Mouse (Mus musculus): ENCODE results near the gene Scai.

Gene Scai

DNA sequence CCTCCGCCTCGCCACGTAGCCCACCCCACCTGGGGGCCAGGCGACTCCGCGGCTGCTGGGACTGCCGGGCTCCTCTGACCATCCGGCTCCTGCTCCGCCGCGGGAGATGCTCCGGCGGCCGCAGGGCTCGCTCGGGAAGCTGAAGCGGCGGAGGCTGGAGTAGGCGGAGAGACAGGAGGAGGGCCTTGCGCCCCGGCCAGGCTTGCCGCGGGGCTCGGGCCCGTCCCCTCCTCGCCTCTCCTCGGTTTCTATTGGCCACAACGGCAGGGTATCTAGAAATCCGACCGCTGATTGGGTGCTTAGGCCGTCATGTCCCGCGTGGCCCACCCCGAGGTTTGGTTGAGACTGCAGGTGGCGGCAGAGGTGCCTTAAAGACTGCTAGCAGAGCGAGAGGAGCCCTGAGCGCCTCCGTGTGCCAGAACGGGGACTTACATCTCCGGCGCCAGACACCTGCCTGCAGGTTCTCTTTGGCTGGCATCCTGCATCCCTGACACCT lies at the start of gene Scai:
Scai (minus strand) TSS at position 174 of the 496 bp plus-strand sequence.
- peak; percentile 98 for DNase-seq (ENCODE audit: low spot score)

DNA sequence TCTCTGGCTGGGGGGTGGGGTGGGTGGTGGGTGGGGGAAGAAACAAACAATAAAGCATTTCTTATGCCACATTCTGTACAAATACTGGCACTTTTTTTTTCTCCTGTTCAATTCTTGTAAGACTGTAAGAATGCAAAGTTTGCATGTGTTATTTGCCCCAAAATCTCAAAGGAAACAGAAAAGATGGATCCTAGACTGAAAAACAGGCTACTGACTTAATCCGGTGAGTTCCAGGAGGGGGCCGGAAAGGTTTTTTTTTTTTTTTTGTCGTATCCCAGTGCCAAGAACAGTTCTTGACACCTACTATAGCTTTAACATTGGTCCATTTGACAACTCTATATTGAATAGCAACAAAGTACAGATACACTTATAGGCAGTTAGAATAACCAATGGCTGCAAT lies 36.2 kb upstream of the Scai start:
- DNase-seq (ENCODE audit: low spot score): no peak

DNA sequence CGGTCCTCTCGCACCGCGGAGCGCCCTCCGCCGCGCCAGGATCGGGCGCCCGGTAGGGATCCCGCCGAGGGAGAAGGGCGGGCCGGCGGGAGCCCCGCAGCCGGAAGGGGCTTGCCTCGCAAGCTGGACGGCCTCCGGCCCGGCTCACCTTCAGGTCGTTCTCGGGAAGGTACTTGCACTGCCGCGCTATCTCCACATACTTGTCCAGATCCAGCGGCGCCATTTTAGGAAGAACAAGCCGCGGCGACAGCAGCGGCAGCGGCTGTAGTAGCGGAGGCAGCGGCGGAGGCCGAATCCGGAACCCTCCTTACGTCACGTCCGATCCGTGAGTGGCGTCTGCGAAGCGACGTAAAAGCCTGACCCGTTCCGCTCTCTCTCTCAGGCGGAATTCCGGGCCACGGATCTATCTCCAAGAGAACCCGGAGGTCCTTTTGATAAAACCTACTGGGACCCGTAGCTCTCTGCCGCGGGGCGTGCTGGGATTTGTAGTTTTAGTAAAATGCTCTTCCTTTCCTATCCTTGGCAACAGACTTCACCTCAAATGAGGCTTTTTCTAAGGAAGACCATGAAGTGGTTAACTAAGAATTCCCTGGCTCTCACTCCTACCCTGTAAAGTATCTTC lies 35.6 kb upstream of the Scai start, which contains the start of gene Ppp6c:
Ppp6c (minus strand) TSS at position 433 of the 622 bp plus-strand sequence.
- DNase-seq (ENCODE audit: low spot score): peak; percentile 94

DNA sequence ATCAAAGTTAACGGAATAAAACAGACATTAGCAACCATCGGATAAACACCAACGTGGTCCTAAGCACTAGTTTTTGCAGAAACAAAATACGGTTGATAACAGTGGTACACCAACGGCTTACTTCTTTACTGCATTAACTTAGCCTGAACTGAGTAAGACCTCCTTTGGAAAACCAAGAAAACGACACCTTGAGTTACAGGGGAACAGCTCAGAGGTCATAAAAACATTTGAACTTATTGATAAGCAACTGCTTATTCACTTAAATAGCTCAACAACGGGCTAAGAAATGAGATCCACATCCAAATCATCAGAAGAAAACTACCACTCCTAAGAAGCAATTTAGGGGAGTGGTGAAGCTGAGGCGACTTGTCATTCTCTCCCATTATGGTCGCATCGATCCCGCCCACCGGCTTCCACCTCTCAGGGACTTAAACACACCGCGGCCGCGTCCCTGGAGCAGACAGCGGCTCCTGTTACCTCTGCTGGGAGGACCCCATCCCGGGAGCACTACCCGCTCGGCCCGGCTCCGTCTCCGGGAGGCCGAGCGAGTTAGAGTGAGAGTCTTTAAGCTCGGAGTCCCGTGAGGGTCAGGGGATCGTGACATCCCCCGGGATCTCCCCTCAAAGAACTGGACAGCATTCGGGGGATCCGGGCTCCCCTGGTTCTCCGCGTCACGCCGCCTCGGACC lies 34.9 kb upstream of the Scai start:
- DNase-seq (ENCODE audit: low spot score): peak; percentile 8

- DNase-seq (ENCODE audit: low spot score): no peak
These were observed 34.1 kb upstream of the Scai start for GRCm38 (mm10) chr2:39224621-39225020.

- DNase-seq (ENCODE audit: low spot score): no peak
These were observed 29.5 kb upstream of the Scai start for GRCm38 (mm10) chr2:39220010-39220409.

DNA sequence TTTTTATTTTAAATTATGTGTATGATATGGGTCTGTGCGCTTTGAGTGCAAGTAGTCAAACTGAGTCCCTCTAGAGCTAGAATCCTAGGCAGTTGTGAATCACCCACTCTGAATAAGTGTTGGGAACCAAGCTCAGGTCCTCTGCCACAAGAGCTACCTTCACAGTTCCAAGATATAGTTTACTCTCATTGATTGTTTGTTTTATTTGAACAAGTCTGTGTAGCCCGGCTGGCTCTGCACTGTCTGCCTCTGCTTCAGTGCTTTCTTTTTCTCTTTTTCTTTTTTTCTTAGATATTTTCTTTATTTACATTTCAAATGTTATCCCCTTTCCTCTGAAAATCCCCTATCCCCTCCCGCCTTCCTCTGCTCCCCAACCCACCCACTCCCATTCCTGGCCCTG lies 28.5 kb upstream of the Scai start:
- no peak for DNase-seq (ENCODE audit: low spot score)

GRCm38 (mm10) chr2:39217150-39217549 lies 26.6 kb upstream of the Scai start:
- no peak for DNase-seq (ENCODE audit: low spot score)

GRCm38 (mm10) chr2:39210738-39211137 lies 20.2 kb upstream of the Scai start:
- no peak for DNase-seq (ENCODE audit: low spot score)

GRCm38 (mm10) chr2:39203359-39203758 lies 12.8 kb upstream of the Scai start:
- DNase-seq (ENCODE audit: low spot score): no peak

DNA sequence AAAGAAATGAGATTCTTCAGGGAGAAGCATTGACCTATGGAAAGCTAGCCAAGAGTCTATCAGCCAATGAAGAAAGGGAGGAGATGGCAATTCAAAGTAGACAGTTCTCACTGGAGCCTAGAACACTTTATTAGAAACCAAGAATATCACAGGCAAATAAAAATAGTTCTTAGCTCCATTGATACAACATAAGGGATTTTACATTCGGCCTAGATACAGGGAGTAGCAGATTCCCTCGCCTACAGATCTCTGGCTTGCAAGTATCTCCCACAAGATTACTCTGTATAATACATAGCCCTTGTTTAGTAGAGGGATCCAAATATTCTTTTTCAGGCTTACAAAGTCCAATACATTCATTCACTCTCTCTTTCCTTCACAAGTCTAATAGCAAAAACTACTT lies 4.3 kb upstream of the Scai start:
- no peak for DNase-seq (ENCODE audit: low spot score)

DNA sequence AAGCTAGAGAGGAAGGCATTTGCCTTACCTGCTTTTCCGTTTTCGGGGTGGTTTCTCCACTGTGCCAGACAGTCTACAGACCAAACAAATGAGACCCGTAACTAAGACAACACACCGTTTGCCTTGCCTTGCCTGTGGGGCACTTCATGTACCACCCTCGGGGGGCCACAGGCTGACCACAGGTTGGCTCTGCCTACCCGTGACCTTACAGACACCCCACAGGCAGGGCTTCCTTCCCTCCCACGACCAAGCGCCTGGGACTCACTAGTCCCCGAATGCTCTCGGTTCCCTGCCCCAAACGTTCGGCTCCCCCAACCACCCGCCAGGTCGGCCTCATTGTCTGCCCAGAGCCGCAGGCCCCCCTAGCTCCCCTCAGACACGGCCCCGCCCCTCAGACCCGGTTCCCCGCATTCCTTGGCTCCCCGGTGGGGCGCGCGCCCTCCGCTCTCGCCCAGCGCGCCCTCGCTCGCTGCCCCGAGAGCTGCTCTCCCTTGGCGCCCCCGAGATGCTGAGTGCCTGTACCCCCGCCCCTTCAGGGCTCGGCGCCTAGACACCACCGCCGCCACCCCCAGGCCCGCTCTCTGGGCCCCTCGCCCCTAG lies 473 bp downstream of the Scai start:
- no peak for DNase-seq (ENCODE audit: low spot score)

DNA sequence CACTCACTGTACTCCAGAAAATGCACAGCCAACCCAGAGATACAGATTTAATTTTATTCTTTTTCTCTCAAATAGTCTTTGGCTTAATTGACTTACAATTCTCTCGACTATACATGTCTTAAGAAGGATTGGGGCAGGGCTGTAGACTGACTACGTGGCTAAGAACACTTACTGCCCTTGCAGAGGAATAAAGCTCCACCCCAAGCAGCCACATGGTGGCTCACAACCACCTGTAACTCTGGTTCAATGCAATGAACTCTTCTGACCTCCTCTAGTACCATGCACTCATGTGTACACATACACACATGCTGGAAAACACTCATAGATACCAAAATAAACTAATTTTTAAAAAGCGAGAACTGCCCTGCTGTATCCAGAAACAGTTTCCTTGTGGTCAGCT lies 4.6 kb downstream of the Scai start:
- no peak for DNase-seq (ENCODE audit: low spot score)

GRCm38 (mm10) chr2:39183587-39183986 lies 6.9 kb downstream of the Scai start:
- DNase-seq (ENCODE audit: low spot score): no peak

DNA sequence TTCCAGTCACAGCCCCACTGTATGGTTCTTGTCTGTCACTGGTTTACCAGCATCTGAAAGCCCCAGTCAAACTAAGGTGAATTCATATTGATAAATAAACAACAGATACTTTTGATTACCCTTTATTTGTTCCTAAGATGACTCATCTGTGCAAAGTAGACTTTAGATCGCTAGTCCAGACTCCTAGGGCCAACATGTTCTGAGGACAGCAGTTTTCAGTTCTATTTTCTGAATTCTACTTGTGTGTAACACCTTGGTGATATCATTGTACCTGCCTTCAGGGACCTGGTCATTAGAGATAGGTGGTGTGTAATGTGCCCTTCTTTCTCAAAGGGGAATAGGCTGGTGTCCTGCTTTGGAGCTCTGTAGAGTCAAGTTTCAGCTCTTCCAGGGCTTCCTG lies 29.5 kb downstream of the Scai start:
- DNase-seq (ENCODE audit: low spot score): no peak

DNA sequence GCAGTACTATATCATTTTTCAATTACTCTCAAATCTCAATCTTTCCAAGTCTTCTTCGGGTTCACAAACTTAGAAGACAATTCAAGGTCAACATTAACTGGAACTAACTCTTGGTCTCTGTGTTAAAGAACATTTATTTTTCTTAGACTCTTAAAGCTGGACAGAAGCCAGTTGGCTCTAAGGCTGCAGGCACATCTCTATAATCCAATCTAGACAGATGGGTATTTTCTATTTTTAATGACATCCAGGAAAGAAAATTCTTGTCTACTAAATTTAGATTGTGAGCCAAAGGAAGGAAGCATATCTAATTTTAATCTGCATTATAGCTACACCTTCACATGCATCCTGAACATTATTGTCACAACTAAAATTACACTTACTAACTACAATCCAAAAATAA lies 32.6 kb downstream of the Scai start:
- no peak for DNase-seq (ENCODE audit: low spot score)

DNA sequence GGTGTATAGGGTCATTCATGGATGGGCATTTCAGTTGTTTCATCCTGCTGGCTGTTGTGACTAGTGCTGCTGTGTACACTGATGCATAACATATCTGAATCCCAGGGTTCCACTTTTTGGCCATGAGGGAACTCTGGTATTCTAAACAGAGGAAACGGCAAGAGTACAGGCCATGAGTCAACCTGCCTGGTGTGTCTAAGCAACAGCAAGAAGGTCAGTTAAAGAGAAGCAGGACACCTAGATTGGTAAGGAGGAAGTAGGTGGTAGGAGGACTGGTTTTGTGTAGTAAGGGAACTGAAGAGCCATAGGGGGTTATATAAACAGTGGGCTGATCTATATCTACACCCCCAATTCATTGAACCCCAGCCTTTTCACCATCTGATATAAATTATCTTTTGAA lies 33.7 kb downstream of the Scai start:
- no peak for DNase-seq (ENCODE audit: low spot score)

DNA sequence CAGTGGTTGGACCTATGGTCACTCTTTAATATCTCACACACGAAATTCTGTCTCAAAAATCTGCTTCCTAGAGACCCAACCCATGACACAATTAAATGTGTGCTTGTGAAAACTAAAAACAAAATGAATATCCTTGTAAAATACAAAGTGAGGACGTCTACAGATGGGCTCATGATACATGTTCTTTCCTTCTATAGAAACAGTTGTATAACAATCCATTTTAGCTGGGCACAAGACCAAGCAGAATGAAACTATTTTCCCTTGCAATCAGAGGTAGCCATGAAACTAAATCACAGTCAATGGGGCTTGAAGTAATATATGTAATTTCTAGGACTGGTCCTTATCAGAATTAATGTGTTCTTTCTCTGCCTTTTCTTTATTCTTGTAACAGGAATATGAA lies 39.6 kb downstream of the Scai start:
- no peak for DNase-seq (ENCODE audit: low spot score)

GRCm38 (mm10) chr2:39148075-39148474 lies 42.5 kb downstream of the Scai start:
- DNase-seq (ENCODE audit: low spot score): no peak

DNA sequence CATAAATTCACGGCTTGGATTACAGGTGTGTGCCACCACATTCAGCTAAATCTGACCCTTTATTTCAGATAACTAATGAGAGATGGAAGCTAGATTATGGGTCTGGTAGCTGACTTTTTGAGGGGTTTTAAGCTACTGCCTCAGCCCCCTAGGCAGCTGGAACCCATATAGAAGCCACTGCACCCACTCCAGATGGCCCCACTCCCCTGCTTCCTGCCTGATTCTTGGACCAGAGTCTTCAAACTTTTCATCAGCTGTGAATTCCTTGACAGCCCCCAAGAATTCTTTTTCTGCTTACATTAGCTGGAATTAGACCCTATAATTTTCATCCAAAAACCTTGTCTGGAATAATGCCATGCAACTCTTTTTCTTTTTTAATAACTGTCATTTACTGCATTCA lies 44.1 kb downstream of the Scai start:
- DNase-seq (ENCODE audit: low spot score): no peak

DNA sequence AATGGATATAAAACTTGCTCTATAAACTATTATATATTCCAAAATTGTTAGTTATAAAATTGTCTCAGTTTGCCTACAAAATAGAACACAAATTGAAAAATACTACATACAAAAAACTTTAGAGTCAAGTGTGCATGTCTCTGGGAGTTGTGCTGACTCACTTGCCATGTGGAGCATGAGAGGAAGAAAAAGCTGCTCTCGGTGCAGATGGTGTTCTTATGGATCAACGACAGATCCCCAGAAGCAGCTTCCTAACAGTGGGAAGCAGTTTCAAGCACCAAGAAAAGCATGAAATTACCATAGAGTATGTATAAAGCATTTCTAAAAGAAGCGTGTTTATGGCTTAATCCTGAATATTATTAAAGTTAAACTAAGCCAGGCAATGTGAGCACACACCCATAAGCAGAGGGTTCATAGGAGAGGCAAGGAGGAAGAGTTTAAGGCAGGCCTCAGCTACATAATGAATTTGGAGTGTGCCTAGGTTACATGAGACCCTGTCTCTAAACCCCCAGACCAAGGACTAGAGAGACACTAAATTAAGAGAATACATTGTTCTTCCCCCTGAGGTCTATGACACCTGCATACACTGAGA lies 48.1 kb downstream of the Scai start:
- no peak for DNase-seq (ENCODE audit: low spot score)

DNA sequence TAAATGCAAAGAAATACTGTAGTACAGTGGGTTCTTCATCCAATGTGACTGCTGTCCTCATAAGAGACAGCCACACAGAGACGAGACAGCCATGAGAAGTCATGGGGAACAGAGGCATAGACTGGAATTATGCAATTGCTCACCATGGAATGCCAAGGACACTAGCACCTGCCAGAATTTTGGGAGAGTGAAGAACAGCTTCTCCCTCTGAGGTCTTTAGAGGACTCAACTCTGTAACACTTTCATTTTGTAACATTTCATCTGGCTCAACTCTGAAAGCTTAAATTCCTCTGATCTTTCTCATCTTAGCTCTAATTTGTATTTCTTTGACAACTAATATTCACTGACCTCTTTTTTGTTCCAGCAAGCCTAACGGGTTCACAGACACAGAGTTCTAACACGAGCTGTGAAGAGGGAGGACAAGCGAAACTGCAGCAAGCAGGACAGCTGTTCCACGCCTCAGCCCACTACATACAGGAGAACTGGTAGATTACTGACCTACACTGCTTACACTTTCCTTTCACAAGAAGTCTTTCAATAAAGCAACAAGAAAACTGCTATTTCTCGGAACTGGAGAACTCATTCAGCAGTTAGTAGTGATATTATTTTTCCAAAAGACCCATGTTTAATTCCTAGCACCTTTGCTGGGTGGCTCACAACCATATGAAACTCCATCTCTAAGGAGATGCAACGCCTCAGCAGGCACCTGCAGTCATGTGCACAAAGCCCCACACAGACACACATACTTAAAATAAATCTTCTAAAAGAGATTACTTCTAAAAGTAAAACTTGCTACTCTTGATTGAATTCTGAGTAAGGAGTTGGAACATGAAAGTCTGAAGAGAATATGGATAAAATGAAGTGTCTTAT lies 49.7 kb downstream of the Scai start:
- DNase-seq (ENCODE audit: low spot score): no peak

All from yolk sac, embryonic 10.5 days (tissue).